Comparison of ENCODE assay signal across 38 mouse cellular contexts in genomic region chr10:129498192-129498591, GRCm38 (mm10). TPM values are rescaled to one million over a fixed set of nuclear protein-coding genes. Genes with fewer than 3 reads are reported as not detected.
"Had no signal": no experiment of that assay in that cellular context is flagged by ENCODE, and none has a peak within 500 bp of the region (broad histone marks: within the 10 kb centered on the region; RNA-seq: fewer than 3 reads in every experiment).

TSS of gene Olfr790 (plus strand) at chr10:129498492.

- H3K36me3 ChIP-seq: limb, embryonic 10.5 days; limb, embryonic 12.5 days; limb, embryonic 13.5 days; limb, embryonic 15.5 days; liver, embryonic 12.5 days; liver, embryonic 13.5 days; liver, embryonic 15.5 days; lung, embryonic 15.5 days; midbrain, embryonic 10.5 days; midbrain, embryonic 12.5 days; midbrain, embryonic 13.5 days; midbrain, embryonic 15.5 days had no signal

- ATAC-seq: liver, embryonic 12.5 days; liver, postnatal 0 days; lung, postnatal 0 days; midbrain, embryonic 13.5 days; midbrain, embryonic 15.5 days; midbrain, embryonic 16.5 days had no signal

- H3K27me3 ChIP-seq: limb, embryonic 12.5 days; limb, embryonic 13.5 days; limb, embryonic 15.5 days; liver, embryonic 12.5 days; liver, embryonic 13.5 days; liver, embryonic 15.5 days; lung, embryonic 15.5 days; megakaryocyte, embryonic 14.5 days; midbrain, embryonic 12.5 days; midbrain, embryonic 13.5 days; midbrain, embryonic 15.5 days had no signal

- H3K9me3 ChIP-seq: limb, embryonic 10.5 days; limb, embryonic 12.5 days; limb, embryonic 13.5 days; limb, embryonic 15.5 days; liver, embryonic 12.5 days; liver, embryonic 13.5 days; liver, embryonic 15.5 days; lung, embryonic 15.5 days; midbrain, embryonic 10.5 days; midbrain, embryonic 12.5 days; midbrain, embryonic 13.5 days; midbrain, embryonic 15.5 days had no signal

- H3K4me3 ChIP-seq: left cerebral cortex, adult 2 months; limb, embryonic 10.5 days; limb, embryonic 12.5 days; limb, embryonic 13.5 days; limb, embryonic 15.5 days; liver, embryonic 12.5 days; liver, embryonic 13.5 days; liver, embryonic 15.5 days; lung, embryonic 15.5 days; megakaryocyte, embryonic 14.5 days; midbrain, embryonic 10.5 days; midbrain, embryonic 12.5 days; midbrain, embryonic 13.5 days; midbrain, embryonic 15.5 days; myocyte had no signal

- H3K4me1 ChIP-seq: limb, embryonic 10.5 days; limb, embryonic 12.5 days; limb, embryonic 13.5 days; limb, embryonic 15.5 days; liver, embryonic 12.5 days; liver, embryonic 13.5 days; liver, embryonic 15.5 days; lung, embryonic 15.5 days; megakaryocyte, embryonic 14.5 days; midbrain, embryonic 10.5 days; midbrain, embryonic 12.5 days; midbrain, embryonic 13.5 days; midbrain, embryonic 15.5 days had no signal

- DNase-seq: left cerebral cortex, postnatal 4 days; liver; liver, embryonic 13.5 days; liver, postnatal 0 days; lung, adult 18-20 months; lung, adult 2 months; lung, embryonic 14.5 days; lung, postnatal 10 days; lung, postnatal 14 days; lung, postnatal 36 days; lung, postnatal 4 days; midbrain, embryonic 14.5 days had no signal

- H3K9ac ChIP-seq: limb, embryonic 12.5 days; limb, embryonic 13.5 days; limb, embryonic 15.5 days; liver, embryonic 12.5 days; liver, embryonic 13.5 days; liver, embryonic 14.5 days; liver, embryonic 15.5 days; liver, postnatal 0 days; lung, embryonic 14.5 days; lung, embryonic 15.5 days; midbrain, embryonic 12.5 days; midbrain, embryonic 13.5 days; midbrain, embryonic 15.5 days had no signal

- H3K27ac ChIP-seq: left cerebral cortex, adult 2 months; limb, embryonic 10.5 days; limb, embryonic 12.5 days; limb, embryonic 13.5 days; limb, embryonic 15.5 days; liver, embryonic 12.5 days; liver, embryonic 13.5 days; liver, embryonic 14.5 days; liver, embryonic 15.5 days; lung, embryonic 15.5 days; macrophage; midbrain, embryonic 10.5 days; midbrain, embryonic 12.5 days; midbrain, embryonic 13.5 days; midbrain, embryonic 15.5 days had no signal

- H3K4me2 ChIP-seq: limb, embryonic 12.5 days; limb, embryonic 13.5 days; limb, embryonic 15.5 days; liver, embryonic 11.5 days; liver, embryonic 12.5 days; liver, embryonic 13.5 days; liver, embryonic 15.5 days; lung, embryonic 14.5 days; lung, embryonic 15.5 days; midbrain, embryonic 11.5 days; midbrain, embryonic 12.5 days; midbrain, embryonic 13.5 days; midbrain, embryonic 15.5 days had no signal

RNA-seq across cellular contexts. Expression of gene Olfr790, which starts in this region (rescaled TPM):
- polyA plus RNA-seq: limb, embryonic 10.5 days; limb, embryonic 11.5 days; limb, embryonic 12.5 days; limb, embryonic 13.5 days; limb, embryonic 14.5 days; limb, embryonic 15.5 days; liver, adult 2 months; liver, embryonic 11.5 days; liver, embryonic 12.5 days; liver, embryonic 13.5 days; liver, embryonic 14.5 days; liver, embryonic 15.5 days; liver, embryonic 16.5 days; liver, postnatal 0 days; lung, adult 2 months; lung, embryonic 14.5 days; lung, embryonic 15.5 days; lung, embryonic 16.5 days; lung, postnatal 0 days; macrophage; midbrain, embryonic 10.5 days; midbrain, embryonic 11.5 days; midbrain, embryonic 12.5 days; midbrain, embryonic 13.5 days; midbrain, embryonic 14.5 days; midbrain, embryonic 15.5 days; midbrain, embryonic 16.5 days; midbrain, postnatal 0 days; myocyte had no signal
